Mouse (Mus musculus) granulocyte monocyte progenitor cell, adult 5-6 weeks (primary cell): ENCODE results near the gene Tnfrsf25. TPM values are rescaled to one million over a fixed set of nuclear protein-coding genes. Genes with fewer than 3 reads are reported as not detected.

Experiments
- ATAC-seq: replicated peaks from 2 replicates; pipeline ENCODE4 v1.8.0; 2016; ENCODE audit warnings: mild to moderate bottlenecking, moderate TSS enrichment, inconsistent platforms; ENCODE audit not compliant: poor library complexity, severe bottlenecking
- total RNA-seq, 2 experiments: library from RNA; stranded (forward) in 1 of 2; stranded (reverse) in 1 of 2; fragments of 200-712, 200-1000 nt in 1 of 2; fragments of >200 nt in 1 of 2; fragmentation: Nextera tagmentation in 1 of 2; gene quantifications; 2 replicates each; pipeline ENCODE4 v1.2.3; 2014 to 2017

The Tnfrsf25 gene
- total RNA-seq (2014; fragmentation: Nextera tagmentation) (not detected in 2 replicates), total RNA-seq (2017) (1.6 TPM in 1 of 2 replicates, not detected in the other)

- ATAC-seq: peak; percentile 44
These were observed at the start of gene Tnfrsf25 for GRCm38 (mm10) chr4:152115921-152116612. Gene Tnfrsf25, plus strand, starts transcription at chr4:152115934.

- no peak for ATAC-seq
These were observed 48.5 kb upstream of the Tnfrsf25 start for GRCm38 (mm10) chr4:152067280-152067679.

DNA sequence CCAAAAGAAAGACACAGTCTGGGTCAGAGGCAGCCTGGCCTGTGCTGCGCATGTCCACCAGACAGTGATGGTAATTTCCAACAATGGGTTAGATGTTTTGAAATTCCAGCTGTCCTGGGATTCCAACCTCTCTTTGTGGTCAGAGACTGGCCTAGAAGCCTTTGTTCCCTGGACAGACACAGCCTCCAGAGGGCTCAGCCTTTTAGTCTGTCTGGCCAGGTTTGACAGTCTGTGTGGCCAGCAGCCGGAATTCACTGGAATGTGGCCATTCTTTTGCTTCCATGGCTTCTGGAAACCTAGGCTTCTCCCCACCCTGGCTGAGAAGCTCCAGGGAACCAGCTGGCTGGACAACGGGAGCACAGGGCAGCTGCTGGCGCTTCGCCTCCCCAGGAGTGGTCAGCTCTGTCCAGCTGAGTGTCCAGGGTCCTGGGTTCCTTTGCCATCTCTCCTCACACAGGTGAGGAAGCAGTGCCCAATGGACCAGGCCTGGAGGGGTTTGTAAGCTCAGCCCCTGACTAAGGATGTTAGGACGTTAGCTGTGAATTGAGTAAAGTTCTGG, 47.5 kb upstream of the Tnfrsf25 start:
- ATAC-seq: no peak

DNA sequence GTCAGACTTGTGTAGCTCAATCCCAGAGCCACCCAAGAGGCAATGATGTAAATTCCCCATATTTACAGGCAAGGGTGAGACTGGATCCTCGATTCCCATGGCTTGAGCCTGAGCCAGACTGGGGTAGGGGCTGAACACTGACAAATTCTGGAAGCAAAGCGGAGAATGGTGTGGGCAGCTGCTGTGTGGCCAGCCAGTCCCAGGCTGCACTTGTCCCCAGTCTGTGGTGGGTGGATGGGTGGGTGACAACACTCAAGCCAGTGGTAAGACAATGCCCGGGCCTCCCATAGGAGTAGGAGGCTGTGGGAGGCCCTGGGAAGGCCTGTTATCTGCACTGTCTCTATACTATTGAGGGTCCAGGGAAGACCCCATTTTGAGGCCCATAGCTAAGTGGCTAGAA, 46.5 kb upstream of the Tnfrsf25 start:
- no peak for ATAC-seq

GRCm38 (mm10) chr4:152070494-152071396, 45.0 kb upstream of the Tnfrsf25 start:
- peak; percentile 13; the same call in 1 of the 2 replicates for ATAC-seq

DNA sequence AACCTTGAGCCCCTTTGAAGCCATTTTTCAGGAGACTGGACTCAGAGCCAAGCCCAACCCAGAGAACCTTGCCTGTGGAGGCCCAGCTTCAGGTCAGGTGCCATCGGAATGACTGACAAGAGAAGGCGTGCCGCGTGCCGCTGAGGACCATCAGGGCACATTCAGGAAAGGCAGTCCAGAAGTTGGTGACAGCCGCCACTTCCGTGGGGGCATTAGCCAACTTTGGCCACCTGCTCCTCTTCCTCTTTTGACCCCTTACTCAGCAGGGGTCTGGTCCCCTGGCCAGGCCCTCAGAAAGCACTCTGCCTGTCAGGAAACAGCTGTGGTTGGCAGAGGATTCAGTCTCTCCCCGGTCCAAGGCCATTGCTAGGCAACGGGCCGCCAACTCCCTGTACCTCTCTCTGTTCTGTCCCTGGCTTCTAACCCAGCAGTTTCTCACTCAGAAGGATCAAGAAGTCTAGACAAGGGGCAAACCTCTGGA, 43.6 kb upstream of the Tnfrsf25 start, which contains the start of gene Plekhg5:
Plekhg5 (plus strand) TSS at position 378 of the 481 bp plus-strand sequence.
- peak; percentile 88 for ATAC-seq

DNA sequence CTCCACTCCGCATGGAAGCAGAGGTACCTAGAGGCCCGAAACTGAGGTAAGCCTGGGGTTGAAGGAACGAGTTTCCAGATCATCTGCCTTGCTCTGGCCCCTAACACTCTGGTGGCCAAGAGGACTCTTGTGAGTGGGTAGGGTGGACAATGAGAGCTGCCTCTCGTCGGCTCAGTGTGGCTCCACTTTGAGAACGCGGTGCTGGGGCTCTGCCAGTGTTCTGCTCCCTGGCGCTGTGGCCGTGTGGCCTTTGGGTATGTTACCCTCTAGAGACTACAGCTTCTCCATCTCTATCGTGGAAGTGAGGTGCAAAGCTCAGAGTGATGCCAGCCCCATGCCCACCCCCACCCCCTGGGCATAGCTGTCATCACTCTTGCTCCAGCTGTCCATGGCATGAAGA, 43.1 kb upstream of the Tnfrsf25 start:
- ATAC-seq: peak; percentile 6

GRCm38 (mm10) chr4:152073715-152074114, 42.0 kb upstream of the Tnfrsf25 start:
- no peak for ATAC-seq

- no peak for ATAC-seq
These were observed 41.2 kb upstream of the Tnfrsf25 start for GRCm38 (mm10) chr4:152074548-152074947.

- ATAC-seq: no peak
These were observed 38.5 kb upstream of the Tnfrsf25 start for GRCm38 (mm10) chr4:152077191-152077590.

DNA sequence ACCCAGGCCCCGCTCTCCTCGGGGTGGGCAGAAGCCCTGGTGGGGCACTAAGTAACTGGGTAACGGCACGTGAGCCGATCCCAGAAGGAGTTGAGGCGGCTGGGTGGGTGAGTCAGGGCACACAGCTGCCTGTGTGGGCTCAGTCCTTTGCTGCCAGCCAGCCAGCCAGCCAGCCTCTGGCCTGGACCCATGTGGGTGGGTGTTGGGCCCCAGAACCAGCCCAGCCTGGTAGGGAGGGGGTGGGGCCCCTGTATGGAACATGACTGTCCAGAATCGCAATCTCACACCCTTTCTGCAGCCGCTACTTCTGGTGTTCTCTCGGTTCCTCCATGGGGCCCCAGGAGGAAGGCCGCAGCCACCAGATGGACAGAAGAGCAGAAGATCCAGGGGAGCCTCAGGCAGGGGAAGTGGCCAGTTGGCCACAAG, 37.6 kb upstream of the Tnfrsf25 start:
- peak; percentile 88 for ATAC-seq

DNA sequence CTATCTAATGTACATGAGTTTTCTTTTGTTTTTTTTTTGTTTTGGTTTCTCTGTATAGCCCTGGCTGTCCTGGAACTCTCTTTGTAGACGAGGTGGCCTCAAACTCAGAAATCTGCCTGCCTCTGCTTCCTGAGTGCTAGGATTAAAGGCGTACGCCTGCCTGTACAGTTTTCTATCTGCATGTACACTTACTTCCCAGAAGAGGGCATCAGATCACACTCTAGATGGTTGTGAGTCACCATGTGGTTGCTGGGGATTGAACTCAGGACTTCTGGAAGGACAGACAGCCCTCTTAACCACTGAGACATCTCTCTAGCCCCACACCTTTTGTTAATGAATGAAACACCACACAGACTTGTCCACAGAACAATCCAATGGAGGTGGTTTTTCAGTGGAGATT, 36.5 kb upstream of the Tnfrsf25 start:
- ATAC-seq: no peak

DNA sequence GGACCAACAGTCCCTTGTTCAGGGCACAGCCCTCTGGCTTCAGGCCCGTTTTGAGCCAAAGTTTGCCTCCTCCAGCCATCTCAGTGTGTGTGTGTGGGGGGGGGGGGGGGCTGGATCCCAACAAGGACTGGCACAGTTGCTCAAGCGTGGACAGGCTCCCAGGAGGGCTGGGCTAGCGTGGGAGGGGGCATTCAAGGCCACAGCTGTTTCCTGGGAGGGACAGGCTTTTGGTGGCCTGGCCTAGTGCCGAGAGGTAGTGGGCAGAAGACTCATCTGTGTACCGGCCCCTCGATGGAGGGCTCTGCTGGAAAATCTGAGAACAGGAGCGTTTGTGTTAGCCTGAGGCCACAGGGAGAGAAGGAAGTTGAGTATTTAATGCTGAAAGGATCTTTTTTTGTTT, 35.8 kb upstream of the Tnfrsf25 start:
- peak; percentile 23 for ATAC-seq

GRCm38 (mm10) chr4:152083611-152084220, 32.0 kb upstream of the Tnfrsf25 start:
- ATAC-seq: no peak

- no peak for ATAC-seq
These were observed 31.1 kb upstream of the Tnfrsf25 start for GRCm38 (mm10) chr4:152084616-152085015.

DNA sequence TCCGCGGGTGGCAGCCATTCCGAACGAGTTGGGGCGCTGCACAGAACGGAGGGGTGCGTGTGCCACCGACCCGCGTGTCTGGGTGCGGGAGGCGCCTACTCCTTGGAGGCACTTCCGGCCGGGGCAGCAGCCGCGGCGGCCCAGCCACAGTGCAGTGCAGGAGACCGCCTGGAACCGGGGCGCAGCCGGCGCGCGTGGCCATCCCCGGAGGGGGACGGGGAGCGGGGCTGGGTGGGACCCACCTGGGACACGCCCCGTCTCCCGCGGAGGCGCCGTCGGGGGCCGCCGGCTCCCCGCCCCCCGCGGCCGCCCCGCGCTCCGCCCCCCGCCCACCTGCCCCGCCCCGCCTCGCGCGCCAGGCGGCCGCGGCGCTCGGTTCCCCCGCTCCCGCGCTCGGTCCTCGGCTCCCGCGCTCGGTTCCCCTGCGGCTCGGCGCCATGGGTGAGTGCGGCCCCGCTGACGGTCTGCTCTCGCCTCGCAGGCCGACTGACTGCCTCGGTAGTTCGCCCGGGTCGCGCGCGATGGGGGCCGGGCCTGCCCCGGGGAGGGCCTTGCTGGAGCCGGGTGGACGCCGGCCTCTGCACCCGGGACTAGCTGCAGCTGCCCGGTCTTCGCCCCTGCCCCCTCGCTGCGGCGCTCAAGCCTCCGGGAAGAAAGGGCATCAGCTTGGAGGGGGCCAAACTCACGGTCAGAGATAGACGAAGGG, 29.1 kb upstream of the Tnfrsf25 start:
- ATAC-seq: peak; percentile 43

GRCm38 (mm10) chr4:152087211-152088081, 28.3 kb upstream of the Tnfrsf25 start:
- ATAC-seq: peak; percentile 88

- ATAC-seq: peak; percentile 15
These were observed 27.6 kb upstream of the Tnfrsf25 start for GRCm38 (mm10) chr4:152088133-152088532.
